Mouse (Mus musculus) gastrocnemius, adult 2 months (tissue): ENCODE data around the gene Rassf6. TPM values are rescaled to one million over a fixed set of nuclear protein-coding genes. Genes with fewer than 3 reads are reported as not detected.

Source experiments
- DNase-seq: peaks from one replicate; pipeline ENCODE4 v3.0.0; 2022
- H3K27ac ChIP-seq: fragments of 200-600 bp; 2 replicates; pipeline ENCODE4 v1.8.1; 2022; ENCODE audit warnings: mild to moderate bottlenecking
- H3K4me3 ChIP-seq: fragments of 200-600 bp; 2 replicates; pipeline ENCODE4 v1.8.1; 2022; ENCODE audit warnings: mild to moderate bottlenecking, moderate library complexity
- CTCF ChIP-seq: fragments of 200-600 bp; IDR thresholded peaks from 2 replicates; pipeline ENCODE4 v1.8.1; 2022; ENCODE audit warnings: antibody characterized with exemption, mild to moderate bottlenecking, moderate library complexity
- intact Hi-C: fragments of 180-260 bp; cut with DNase I; formaldehyde crosslinking; loops from one replicate; pipeline ENCODE4 v1.15.1; 2025
- total RNA-seq, 2 experiments: library from RNA; stranded (reverse); gene quantifications; 2 replicates each; pipeline ENCODE4 v1.2.3; 2021

The Rassf6 gene
- total RNA-seq, 2 experiments from 2014 or later, result not detected

- Histone ChIP-seq H3K27ac (no peak overlapping the region), H3K4me3 (no peak overlapping the region)
- intact Hi-C loops, result no loop called here
- no peak for DNase-seq
- TF ChIP-seq CTCF, result no peak
Measured at GRCm38 (mm10) chr5:90582179-90582578, 58.3 kb downstream of the Rassf6 start.

- intact Hi-C loops, result no loop called here
- no peak for TF ChIP-seq CTCF
- H3K27ac ChIP-seq, result no peak overlapping the region
- H3K4me3 ChIP-seq, result no peak overlapping the region
- DNase-seq, result no peak
Measured at GRCm38 (mm10) chr5:90579556-90579955, 60.9 kb downstream of the Rassf6 start.

- no peak overlapping the region for H3K27ac ChIP-seq
- DNase-seq, result no peak
- no peak overlapping the region for H3K4me3 ChIP-seq
Measured at GRCm38 (mm10) chr5:90577751-90578150, 62.7 kb downstream of the Rassf6 start.

GRCm38 (mm10) chr5:90571216-90571615, 69.2 kb downstream of the Rassf6 start:
- no peak for TF ChIP-seq CTCF
- intact Hi-C loops, result no loop called here
- Histone ChIP-seq H3K27ac (no peak overlapping the region), H3K4me3 (no peak overlapping the region)
- no peak for DNase-seq

More at GRCm38 (mm10) chr5:90577751-90578150, 62.7 kb downstream of the Rassf6 start:
- intact Hi-C loops, result no loop called here
- no peak for TF ChIP-seq CTCF

DNA sequence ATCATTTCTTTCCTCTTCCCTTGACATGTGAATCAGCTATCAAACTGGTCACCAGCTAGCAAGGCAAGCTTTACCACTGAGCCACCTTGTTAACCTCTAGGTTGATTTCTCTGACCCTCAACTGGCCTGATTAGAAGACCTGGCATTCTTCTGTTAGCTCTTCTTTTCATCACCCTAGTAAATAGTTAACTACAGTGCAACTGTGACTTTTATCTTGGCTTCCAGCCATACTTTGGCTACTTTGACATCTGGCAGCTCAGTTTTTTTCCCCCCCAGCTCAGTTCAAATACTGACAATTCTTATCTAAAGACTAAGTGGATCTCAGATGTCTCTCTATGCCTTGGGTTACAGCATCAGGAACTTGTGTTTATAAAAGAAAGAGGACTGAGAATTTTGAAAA, 72.1 kb downstream of the Rassf6 start:
- Histone ChIP-seq H3K27ac (no peak overlapping the region), H3K4me3 (no peak overlapping the region)
- no peak for TF ChIP-seq CTCF
- DNase-seq, result no peak
- intact Hi-C loops, result no loop called here

DNA sequence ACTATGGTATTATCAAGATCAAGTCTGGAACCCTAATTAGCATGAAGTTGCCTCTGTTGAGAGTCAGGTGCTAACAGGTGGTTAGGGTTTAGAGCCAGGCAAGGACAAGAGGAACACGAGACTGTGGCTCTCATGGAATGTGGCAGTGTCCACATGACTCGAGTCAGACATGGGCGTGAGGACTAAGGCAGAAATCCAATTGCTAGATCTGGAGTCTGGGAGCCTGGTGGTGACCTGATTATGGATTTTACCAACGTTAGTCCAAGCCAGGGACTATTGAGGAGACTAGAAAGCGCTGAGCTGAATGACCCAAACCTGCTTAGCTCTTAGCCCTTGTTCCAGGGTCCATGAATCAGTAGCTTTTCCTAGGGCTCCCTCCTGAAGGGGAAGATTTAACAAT, 72.7 kb downstream of the Rassf6 start:
- intact Hi-C loops, result no loop called here
- no peak overlapping the region for H3K4me3 ChIP-seq
- no peak for TF ChIP-seq CTCF
- DNase-seq, result no peak
- no peak overlapping the region for H3K27ac ChIP-seq

- H3K27ac ChIP-seq, result no peak overlapping the region
- no peak for DNase-seq
- H3K4me3 ChIP-seq, result no peak overlapping the region
- intact Hi-C loops, result no loop called here
- no peak for TF ChIP-seq CTCF
Measured at GRCm38 (mm10) chr5:90565205-90565604, 75.3 kb downstream of the Rassf6 start.

DNA sequence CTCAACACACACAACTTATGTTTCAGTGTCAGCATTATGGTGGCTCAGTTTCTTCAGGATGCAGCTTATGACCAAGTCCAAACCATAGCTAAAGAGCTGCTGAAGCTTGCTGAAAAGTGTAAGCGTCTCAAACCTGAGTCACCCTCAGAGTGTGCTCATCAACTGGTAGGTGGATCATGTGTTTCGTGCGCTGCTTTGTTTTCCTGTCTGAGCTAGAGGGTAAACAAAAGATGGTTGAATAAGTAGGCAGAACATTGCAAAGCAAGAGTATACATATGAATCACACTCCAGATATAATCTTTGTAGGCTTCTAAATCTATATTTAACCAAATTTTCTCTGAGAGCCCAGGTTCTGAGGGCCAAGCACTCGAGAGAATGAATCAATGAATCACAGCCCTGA, 76.3 kb downstream of the Rassf6 start:
- H3K4me3 ChIP-seq, result no peak overlapping the region
- no peak overlapping the region for H3K27ac ChIP-seq
- TF ChIP-seq CTCF, result no peak
- intact Hi-C loops, result no loop called here
- no peak for DNase-seq

DNA sequence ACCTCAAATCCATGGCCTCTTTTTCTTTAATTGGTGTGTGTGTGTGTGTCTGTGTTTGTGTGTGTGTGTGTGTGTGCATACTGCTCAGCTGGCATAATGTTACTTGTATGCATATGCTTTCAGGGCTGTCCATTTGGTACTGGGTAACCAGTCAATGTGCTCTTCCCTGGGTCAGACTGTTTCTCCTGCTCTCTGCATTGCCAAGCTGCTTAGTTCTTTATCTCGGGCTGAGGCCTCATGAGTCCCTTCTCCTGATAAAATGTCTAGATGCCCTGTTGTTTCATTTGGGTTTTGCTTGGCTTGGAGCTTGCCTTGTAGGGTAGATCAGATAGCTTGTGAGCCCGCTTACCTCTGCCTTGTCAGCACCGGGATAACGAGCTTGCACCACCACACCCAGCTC, 77.6 kb downstream of the Rassf6 start:
- Histone ChIP-seq H3K27ac (no peak overlapping the region), H3K4me3 (no peak overlapping the region)
- TF ChIP-seq CTCF, result no peak
- intact Hi-C loops, result no loop called here
- no peak for DNase-seq

DNA sequence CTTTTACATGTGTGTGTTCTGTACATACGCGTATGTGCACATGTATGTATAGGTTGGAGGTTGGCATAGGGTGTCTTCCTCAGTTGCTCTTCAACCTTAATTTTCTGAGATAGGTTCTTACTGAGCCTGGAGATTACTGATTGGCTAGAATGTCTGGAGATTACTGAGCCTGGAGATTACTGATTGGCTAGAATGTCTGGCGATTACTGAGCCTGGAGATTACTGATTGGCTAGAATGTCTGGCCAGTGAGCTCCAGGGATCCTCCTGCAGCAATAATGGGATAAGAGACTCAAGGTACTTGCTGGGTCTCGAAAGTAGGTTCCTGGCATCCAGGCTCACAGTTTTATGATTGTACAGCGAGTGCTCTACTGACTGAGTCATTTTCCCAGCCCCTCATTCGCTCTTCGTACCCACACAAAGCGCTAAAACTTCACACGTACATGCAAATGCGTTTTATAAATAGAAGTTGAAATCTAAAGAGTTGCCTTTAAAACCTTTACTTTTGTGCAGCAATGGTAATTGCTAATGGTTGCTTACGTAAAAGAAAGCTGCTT, 78.7 kb downstream of the Rassf6 start:
- intact Hi-C loops, result no loop called here
- Histone ChIP-seq H3K27ac (no peak overlapping the region), H3K4me3 (no peak overlapping the region)
- DNase-seq, result no peak
- TF ChIP-seq CTCF, result no peak

GRCm38 (mm10) chr5:90560743-90561142, 79.7 kb downstream of the Rassf6 start, which contains the start of gene 5830473C10Rik:
TSS of gene 5830473C10Rik (plus strand) at chr5:90561107.
- Histone ChIP-seq H3K4me3 (no peak within 1 kb of the TSS), H3K27ac (no peak within 1 kb of the TSS)
- intact Hi-C loops, result no loop called here
- TF ChIP-seq CTCF, result no peak
- no peak for DNase-seq

- H3K27ac ChIP-seq, result no peak overlapping the region
- intact Hi-C loops, result no loop called here
- no peak overlapping the region for H3K4me3 ChIP-seq
- DNase-seq, result no peak
- TF ChIP-seq CTCF, result no peak
Measured at GRCm38 (mm10) chr5:90556052-90556451, 84.4 kb downstream of the Rassf6 start.

Other genes with a start within 250 kb of the Rassf6 start
- gene Alb, start 179.8 kb downstream of the Rassf6 start, total RNA-seq, result under 1 TPM in 1 of 2 experiments, not detected in 1; 0.14 TPM
- not detected for gene Afp, start 149.9 kb downstream of the Rassf6 start, total RNA-seq
- not detected for gene Afm, start 121.7 kb downstream of the Rassf6 start, total RNA-seq
- gene 5830473C10Rik, start 79.5 kb downstream of the Rassf6 start, total RNA-seq, result not detected
- not detected for gene Cxcl5, start 118.7 kb upstream of the Rassf6 start, total RNA-seq
- gene Ppbp, start 127.9 kb upstream of the Rassf6 start, total RNA-seq, result under 1 TPM in 1 of 2 experiments, not detected in 1; 0.54 TPM
- gene Pf4, start 131.8 kb upstream of the Rassf6 start, total RNA-seq, result 10 to 100 TPM in 1 of 2 experiments, 1 to 10 TPM in 1; 5.4 to 12.4 TPM
- gene Cxcl3, start 145.4 kb upstream of the Rassf6 start, total RNA-seq, result not detected
- gene Cxcl15, start 153.9 kb upstream of the Rassf6 start, total RNA-seq, result not detected